Mouse (Mus musculus): Measurements from ENCODE around the gene Cxcl12. TPM values are rescaled to one million over a fixed set of nuclear protein-coding genes. Genes with fewer than 3 reads are reported as not detected.

Gene Cxcl12
- polyA plus RNA-seq, 1 experiment = 25.9 TPM

GRCm38 (mm10) chr6:117202856-117203400 is 34.6 kb downstream of the Cxcl12 start:
- Histone ChIP-seq H3K4me3 (ENCODE audit: insufficient read depth, poor library complexity, severe bottlenecking) (no peak overlapping the region), H3K27me3 (ENCODE audit: control insufficient read depth, insufficient read depth, insufficient read length) (no peaks in the 10 kb centered on the region), H3ac (ENCODE audit: control insufficient read depth, insufficient read length, low read depth) (no peak overlapping the region), H3K36me3 (ENCODE audit: control insufficient read depth, insufficient read depth) (no peaks in the 10 kb centered on the region), H3K79me3 (ENCODE audit: low read depth) (no peaks in the 10 kb centered on the region), H3K79me2 (ENCODE audit: control insufficient read depth, insufficient read depth) (no peaks in the 10 kb centered on the region)
- TF ChIP-seq MAX (IDR thresholded peaks at IDR 0.05) = no peak
- no peak for TF ChIP-seq CEBPB (IDR thresholded peaks at IDR 0.05; ENCODE audit: low read depth)
- no peak for TF ChIP-seq USF1 (IDR thresholded peaks at IDR 0.05; ENCODE audit: low read depth)
- TF ChIP-seq MYOD1 (IDR thresholded peaks at IDR 0.05; ENCODE audit: control insufficient read depth, insufficient read length, low read depth) = no peak
- no peak for TF ChIP-seq FOSL1 (IDR thresholded peaks at IDR 0.05; ENCODE audit: insufficient read depth, low read length, poor library complexity, severe bottlenecking)
- TF ChIP-seq MYOG (IDR thresholded peaks at IDR 0.05; ENCODE audit: control insufficient read depth, extremely low read depth, insufficient read length) = no peak
- no peak for TF ChIP-seq CTCF (IDR thresholded peaks at IDR 0.05; ENCODE audit: control insufficient read depth, insufficient read depth, insufficient read length)

GRCm38 (mm10) chr6:117204112-117204511 is 35.8 kb downstream of the Cxcl12 start:
- no peaks in the 10 kb centered on the region for H3K79me3 ChIP-seq (ENCODE audit: low read depth)
- TF ChIP-seq MYOD1 (IDR thresholded peaks at IDR 0.05; ENCODE audit: control insufficient read depth, insufficient read length, low read depth) = no peak
- no peak for TF ChIP-seq MAX (IDR thresholded peaks at IDR 0.05)
- no peak for TF ChIP-seq CTCF (IDR thresholded peaks at IDR 0.05; ENCODE audit: control insufficient read depth, insufficient read depth, insufficient read length)
- no peak for TF ChIP-seq USF1 (IDR thresholded peaks at IDR 0.05; ENCODE audit: low read depth)
- no peak for TF ChIP-seq FOSL1 (IDR thresholded peaks at IDR 0.05; ENCODE audit: insufficient read depth, low read length, poor library complexity, severe bottlenecking)
- TF ChIP-seq CEBPB (IDR thresholded peaks at IDR 0.05; ENCODE audit: low read depth) = no peak
- no peak for TF ChIP-seq MYOG (IDR thresholded peaks at IDR 0.05; ENCODE audit: control insufficient read depth, extremely low read depth, insufficient read length)
- no peak overlapping the region for H3ac ChIP-seq (ENCODE audit: control insufficient read depth, insufficient read length, low read depth)
- no peak overlapping the region for H3K4me3 ChIP-seq (ENCODE audit: insufficient read depth, poor library complexity, severe bottlenecking)
- H3K36me3 ChIP-seq (ENCODE audit: control insufficient read depth, insufficient read depth) = no peaks in the 10 kb centered on the region
- no peaks in the 10 kb centered on the region for H3K79me2 ChIP-seq (ENCODE audit: control insufficient read depth, insufficient read depth)
- no peaks in the 10 kb centered on the region for H3K27me3 ChIP-seq (ENCODE audit: control insufficient read depth, insufficient read depth, insufficient read length)

GRCm38 (mm10) chr6:117206834-117207233 is 38.5 kb downstream of the Cxcl12 start:
- Histone ChIP-seq H3K4me3 (ENCODE audit: insufficient read depth, poor library complexity, severe bottlenecking) (no peak overlapping the region), H3K79me2 (ENCODE audit: control insufficient read depth, insufficient read depth) (no peaks in the 10 kb centered on the region), H3ac (ENCODE audit: control insufficient read depth, insufficient read length, low read depth) (no peak overlapping the region), H3K79me3 (ENCODE audit: low read depth) (no peaks in the 10 kb centered on the region), H3K27me3 (ENCODE audit: control insufficient read depth, insufficient read depth, insufficient read length) (no peaks in the 10 kb centered on the region), H3K36me3 (ENCODE audit: control insufficient read depth, insufficient read depth) (no peaks in the 10 kb centered on the region)
- TF ChIP-seq MAX (IDR thresholded peaks at IDR 0.05) (no peak), FOSL1 (IDR thresholded peaks at IDR 0.05; ENCODE audit: insufficient read depth, low read length, poor library complexity, severe bottlenecking) (no peak)

- H3K79me2 ChIP-seq (ENCODE audit: control insufficient read depth, insufficient read depth) = no peaks in the 10 kb centered on the region
Observed at GRCm38 (mm10) chr6:117207289-117207688, 39.0 kb downstream of the Cxcl12 start.

GRCm38 (mm10) chr6:117210086-117210485 is 41.8 kb downstream of the Cxcl12 start:
- H3K79me2 ChIP-seq (ENCODE audit: control insufficient read depth, insufficient read depth) = no peaks in the 10 kb centered on the region
- H3K79me3 ChIP-seq (ENCODE audit: low read depth) = no peaks in the 10 kb centered on the region
- H3K36me3 ChIP-seq (ENCODE audit: control insufficient read depth, insufficient read depth) = no peaks in the 10 kb centered on the region
- TF ChIP-seq CTCF (IDR thresholded peaks at IDR 0.05; ENCODE audit: control insufficient read depth, insufficient read depth, insufficient read length) (no peak), MYOD1 (IDR thresholded peaks at IDR 0.05; ENCODE audit: control insufficient read depth, insufficient read length, low read depth) (no peak), FOSL1 (IDR thresholded peaks at IDR 0.05; ENCODE audit: insufficient read depth, low read length, poor library complexity, severe bottlenecking) (no peak), MAX (IDR thresholded peaks at IDR 0.05) (no peak), CEBPB (IDR thresholded peaks at IDR 0.05; ENCODE audit: low read depth) (no peak), MYOG (IDR thresholded peaks at IDR 0.05; ENCODE audit: control insufficient read depth, extremely low read depth, insufficient read length) (no peak), USF1 (IDR thresholded peaks at IDR 0.05; ENCODE audit: low read depth) (no peak)
- no peaks in the 10 kb centered on the region for H3K27me3 ChIP-seq (ENCODE audit: control insufficient read depth, insufficient read depth, insufficient read length)
- no peak overlapping the region for H3K4me3 ChIP-seq (ENCODE audit: insufficient read depth, poor library complexity, severe bottlenecking)
- H3ac ChIP-seq (ENCODE audit: control insufficient read depth, insufficient read length, low read depth) = no peak overlapping the region

More at GRCm38 (mm10) chr6:117207289-117207688, 39.0 kb downstream of the Cxcl12 start:
- no peak overlapping the region for H3K4me3 ChIP-seq (ENCODE audit: insufficient read depth, poor library complexity, severe bottlenecking)
- no peaks in the 10 kb centered on the region for H3K36me3 ChIP-seq (ENCODE audit: control insufficient read depth, insufficient read depth)
- no peak for TF ChIP-seq CEBPB (IDR thresholded peaks at IDR 0.05; ENCODE audit: low read depth)
- TF ChIP-seq MAX (IDR thresholded peaks at IDR 0.05) = no peak
- no peak for TF ChIP-seq USF1 (IDR thresholded peaks at IDR 0.05; ENCODE audit: low read depth)
- no peak for TF ChIP-seq CTCF (IDR thresholded peaks at IDR 0.05; ENCODE audit: control insufficient read depth, insufficient read depth, insufficient read length)
- no peak for TF ChIP-seq MYOD1 (IDR thresholded peaks at IDR 0.05; ENCODE audit: control insufficient read depth, insufficient read length, low read depth)
- TF ChIP-seq MYOG (IDR thresholded peaks at IDR 0.05; ENCODE audit: control insufficient read depth, extremely low read depth, insufficient read length) = no peak
- no peak for TF ChIP-seq FOSL1 (IDR thresholded peaks at IDR 0.05; ENCODE audit: insufficient read depth, low read length, poor library complexity, severe bottlenecking)
- H3K79me3 ChIP-seq (ENCODE audit: low read depth) = no peaks in the 10 kb centered on the region
- H3ac ChIP-seq (ENCODE audit: control insufficient read depth, insufficient read length, low read depth) = no peak overlapping the region
- H3K27me3 ChIP-seq (ENCODE audit: control insufficient read depth, insufficient read depth, insufficient read length) = no peaks in the 10 kb centered on the region

- Histone ChIP-seq H3K27me3 (ENCODE audit: control insufficient read depth, insufficient read depth, insufficient read length) (no peaks in the 10 kb centered on the region), H3K4me3 (ENCODE audit: insufficient read depth, poor library complexity, severe bottlenecking) (no peak overlapping the region), H3K36me3 (ENCODE audit: control insufficient read depth, insufficient read depth) (no peaks in the 10 kb centered on the region), H3K79me3 (ENCODE audit: low read depth) (no peaks in the 10 kb centered on the region), H3ac (ENCODE audit: control insufficient read depth, insufficient read length, low read depth) (no peak overlapping the region), H3K79me2 (ENCODE audit: control insufficient read depth, insufficient read depth) (no peaks in the 10 kb centered on the region)
- no peak for TF ChIP-seq MYOD1 (IDR thresholded peaks at IDR 0.05; ENCODE audit: control insufficient read depth, insufficient read length, low read depth)
- TF ChIP-seq CTCF (IDR thresholded peaks at IDR 0.05; ENCODE audit: control insufficient read depth, insufficient read depth, insufficient read length) = no peak
- TF ChIP-seq MYOG (IDR thresholded peaks at IDR 0.05; ENCODE audit: control insufficient read depth, extremely low read depth, insufficient read length) = no peak
- TF ChIP-seq FOSL1 (IDR thresholded peaks at IDR 0.05; ENCODE audit: insufficient read depth, low read length, poor library complexity, severe bottlenecking) = no peak
- no peak for TF ChIP-seq MAX (IDR thresholded peaks at IDR 0.05)
- TF ChIP-seq CEBPB (IDR thresholded peaks at IDR 0.05; ENCODE audit: low read depth) = no peak
- no peak for TF ChIP-seq USF1 (IDR thresholded peaks at IDR 0.05; ENCODE audit: low read depth)
Observed at GRCm38 (mm10) chr6:117210536-117210935, 42.2 kb downstream of the Cxcl12 start.

Data from C2C12 (cell line).